Mouse (Mus musculus): Measurements from ENCODE around the gene Syn3. TPM values are rescaled to one million over a fixed set of nuclear protein-coding genes. Genes with fewer than 3 reads are reported as not detected.

Gene Syn3
- total RNA-seq, 1 experiment = 1.5 TPM

DNA sequence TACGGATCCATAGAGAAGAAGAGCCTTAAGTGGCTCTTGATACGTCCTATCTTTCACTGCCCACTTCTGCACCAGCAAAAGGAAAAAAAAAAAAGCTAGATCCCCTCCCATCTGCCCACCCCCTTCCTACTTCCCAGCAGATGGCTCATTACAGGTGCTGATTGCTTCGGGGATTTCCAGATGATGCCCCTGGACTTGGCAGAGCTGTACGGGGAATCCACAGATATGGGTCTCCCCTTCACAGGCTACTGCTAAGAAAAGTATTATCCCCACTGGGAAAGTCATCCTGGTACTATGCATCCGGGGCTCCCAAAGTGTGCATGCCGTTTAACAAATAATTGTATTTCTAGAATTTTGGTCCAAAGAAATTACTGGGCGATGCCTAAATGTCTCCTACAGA is 181.1 kb downstream of the Syn3 start:
- H3K27ac ChIP-seq (ENCODE audit: insufficient read depth, low read depth, low read length, poor library complexity, severe bottlenecking) = no peak overlapping the region
- TF ChIP-seq MAFK (IDR thresholded peaks at IDR 0.05; ENCODE audit: insufficient read depth, low read depth, low read length) (no peak), ZNF384 (IDR thresholded peaks at IDR 0.05; ENCODE audit: low read depth, low read length) (no peak), HCFC1 (IDR thresholded peaks at IDR 0.05; ENCODE audit: borderline replicate concordance, insufficient read depth, low read length) (no peak), CHD2 (IDR thresholded peaks at IDR 0.05; ENCODE audit: low read depth, low read length) (no peak), ZC3H11A (IDR thresholded peaks at IDR 0.05; ENCODE audit: borderline replicate concordance, low read depth, low read length) (no peak)
- H3K9ac ChIP-seq (ENCODE audit: insufficient read depth, low read depth, low read length, poor library complexity, severe bottlenecking) = no peak overlapping the region
- H3K4me3 ChIP-seq (ENCODE audit: insufficient read depth in 1 of 2, low read depth in 1 of 2, low read length in 2 of 2, poor library complexity in 1 of 2, severe bottlenecking in 1 of 2) = no peak overlapping the region
- H3K4me1 ChIP-seq (ENCODE audit: control insufficient read depth in 2 of 2, insufficient read depth in 2 of 2, low read length in 2 of 2, poor library complexity in 1 of 2) = peaks cover 0 to 10% of the 10 kb centered on the region in 2 experiments; a peak in 2 of 4 replicates
- no peak for DNase-seq (ENCODE audit: low read depth, low spot score)
- no peaks in the 10 kb centered on the region for H3K36me3 ChIP-seq (ENCODE audit: control insufficient read depth, insufficient read depth, low read length, poor library complexity, severe bottlenecking)
- no peaks in the 10 kb centered on the region for H3K9me3 ChIP-seq (ENCODE audit: control insufficient read depth, insufficient read depth, low read depth, low read length)
- in situ Hi-C loops (cut with MboI; ENCODE audit: low sequenced_read_pairs in 2 of 2, unreplicated experiment in 2 of 2) = no loop called here

- Histone ChIP-seq H3K27ac (ENCODE audit: insufficient read depth, low read depth, low read length, poor library complexity, severe bottlenecking) (no peak overlapping the region), H3K4me3 (ENCODE audit: insufficient read depth in 1 of 2, low read depth in 1 of 2, low read length in 2 of 2, poor library complexity in 1 of 2, severe bottlenecking in 1 of 2) (no peak overlapping the region), H3K36me3 (ENCODE audit: control insufficient read depth, insufficient read depth, low read length, poor library complexity, severe bottlenecking) (no peaks in the 10 kb centered on the region), H3K9me3 (ENCODE audit: control insufficient read depth, insufficient read depth, low read depth, low read length) (no peaks in the 10 kb centered on the region), H3K9ac (ENCODE audit: insufficient read depth, low read depth, low read length, poor library complexity, severe bottlenecking) (no peak overlapping the region), H3K4me1 (ENCODE audit: control insufficient read depth in 2 of 2, insufficient read depth in 2 of 2, low read length in 2 of 2, poor library complexity in 1 of 2) (peaks cover 0 to 10% of the 10 kb centered on the region in 2 experiments; a peak in 2 of 4 replicates)
- in situ Hi-C loops (cut with MboI; ENCODE audit: low sequenced_read_pairs in 2 of 2, unreplicated experiment in 2 of 2) = no loop called here
- DNase-seq (ENCODE audit: low read depth, low spot score) = no peak
- TF ChIP-seq ZC3H11A (IDR thresholded peaks at IDR 0.05; ENCODE audit: borderline replicate concordance, low read depth, low read length) = no peak
- TF ChIP-seq HCFC1 (IDR thresholded peaks at IDR 0.05; ENCODE audit: borderline replicate concordance, insufficient read depth, low read length) = no peak
- TF ChIP-seq MAFK (IDR thresholded peaks at IDR 0.05; ENCODE audit: insufficient read depth, low read depth, low read length) = no peak
- TF ChIP-seq CHD2 (IDR thresholded peaks at IDR 0.05; ENCODE audit: low read depth, low read length) = no peak
- no peak for TF ChIP-seq ZNF384 (IDR thresholded peaks at IDR 0.05; ENCODE audit: low read depth, low read length)
Observed at GRCm38 (mm10) chr10:86315513-86315912, 183.2 kb downstream of the Syn3 start.

DNA sequence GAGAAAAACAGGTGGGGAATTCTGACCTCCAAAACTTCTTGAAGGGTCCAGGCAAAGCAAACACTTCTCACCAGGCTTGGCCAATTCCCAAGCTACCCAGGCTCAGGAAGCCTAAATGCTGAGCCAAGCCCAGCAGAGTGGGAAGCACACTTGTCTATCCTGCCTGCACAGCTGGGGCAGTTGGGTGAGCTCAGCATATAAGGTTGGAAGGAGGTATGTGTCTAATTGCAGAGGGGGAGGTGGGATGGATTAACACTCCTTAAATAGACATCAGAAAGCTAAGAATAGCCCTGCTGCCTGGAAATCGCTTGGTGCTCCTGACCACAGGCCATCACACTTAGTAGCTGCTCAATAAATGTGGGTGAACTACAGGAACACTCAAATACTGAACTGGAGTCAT is 185.2 kb downstream of the Syn3 start:
- H3K27ac ChIP-seq (ENCODE audit: insufficient read depth, low read depth, low read length, poor library complexity, severe bottlenecking) = no peak overlapping the region
- no peak for TF ChIP-seq ZC3H11A (IDR thresholded peaks at IDR 0.05; ENCODE audit: borderline replicate concordance, low read depth, low read length)
- TF ChIP-seq ZNF384 (IDR thresholded peaks at IDR 0.05; ENCODE audit: low read depth, low read length) = no peak

DNA sequence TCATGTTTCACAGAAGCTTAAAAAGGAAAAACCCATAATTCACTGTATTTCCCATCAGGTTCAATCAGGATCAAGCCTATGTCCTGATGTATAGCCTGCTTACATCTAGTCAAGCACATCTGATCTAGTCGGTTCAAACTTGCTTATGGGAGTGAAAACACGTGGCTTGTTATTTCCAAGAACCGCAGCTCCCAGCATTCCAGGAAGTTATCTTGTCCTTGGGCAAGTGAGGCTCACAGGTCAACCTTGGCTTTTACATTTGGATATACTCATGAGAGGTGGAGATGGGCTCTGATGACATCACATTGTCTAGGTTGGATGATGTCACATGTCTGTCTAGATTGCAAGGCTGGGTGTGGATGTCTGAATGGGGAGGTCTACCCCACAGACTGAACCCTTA is 185.7 kb downstream of the Syn3 start:
- Histone ChIP-seq H3K9me3 (ENCODE audit: control insufficient read depth, insufficient read depth, low read depth, low read length) (no peaks in the 10 kb centered on the region), H3K4me3 (ENCODE audit: insufficient read depth in 1 of 2, low read depth in 1 of 2, low read length in 2 of 2, poor library complexity in 1 of 2, severe bottlenecking in 1 of 2) (no peak overlapping the region), H3K9ac (ENCODE audit: insufficient read depth, low read depth, low read length, poor library complexity, severe bottlenecking) (no peak overlapping the region), H3K36me3 (ENCODE audit: control insufficient read depth, insufficient read depth, low read length, poor library complexity, severe bottlenecking) (no peaks in the 10 kb centered on the region), H3K27ac (ENCODE audit: insufficient read depth, low read depth, low read length, poor library complexity, severe bottlenecking) (no peak overlapping the region), H3K4me1 (ENCODE audit: control insufficient read depth in 2 of 2, insufficient read depth in 2 of 2, low read length in 2 of 2, poor library complexity in 1 of 2) (no peaks in the 10 kb centered on the region)
- DNase-seq (ENCODE audit: low read depth, low spot score) = no peak
- in situ Hi-C loops (cut with MboI; ENCODE audit: low sequenced_read_pairs in 2 of 2, unreplicated experiment in 2 of 2) = no loop called here
- TF ChIP-seq HCFC1 (IDR thresholded peaks at IDR 0.05; ENCODE audit: borderline replicate concordance, insufficient read depth, low read length) (no peak), MAFK (IDR thresholded peaks at IDR 0.05; ENCODE audit: insufficient read depth, low read depth, low read length) (no peak), ZC3H11A (IDR thresholded peaks at IDR 0.05; ENCODE audit: borderline replicate concordance, low read depth, low read length) (no peak), ZNF384 (IDR thresholded peaks at IDR 0.05; ENCODE audit: low read depth, low read length) (no peak), CHD2 (IDR thresholded peaks at IDR 0.05; ENCODE audit: low read depth, low read length) (no peak)

More for the DNA sequence above, 185.2 kb downstream of the Syn3 start:
- Histone ChIP-seq H3K9me3 (ENCODE audit: control insufficient read depth, insufficient read depth, low read depth, low read length) (no peaks in the 10 kb centered on the region), H3K4me3 (ENCODE audit: insufficient read depth in 1 of 2, low read depth in 1 of 2, low read length in 2 of 2, poor library complexity in 1 of 2, severe bottlenecking in 1 of 2) (no peak overlapping the region), H3K9ac (ENCODE audit: insufficient read depth, low read depth, low read length, poor library complexity, severe bottlenecking) (no peak overlapping the region), H3K36me3 (ENCODE audit: control insufficient read depth, insufficient read depth, low read length, poor library complexity, severe bottlenecking) (no peaks in the 10 kb centered on the region), H3K4me1 (ENCODE audit: control insufficient read depth in 2 of 2, insufficient read depth in 2 of 2, low read length in 2 of 2, poor library complexity in 1 of 2) (no peaks in the 10 kb centered on the region; a peak in 1 of 4 replicates)
- in situ Hi-C loops (cut with MboI; ENCODE audit: low sequenced_read_pairs in 2 of 2, unreplicated experiment in 2 of 2) = no loop called here
- DNase-seq (ENCODE audit: low read depth, low spot score) = no peak

- in situ Hi-C loops (cut with MboI; ENCODE audit: low sequenced_read_pairs in 2 of 2, unreplicated experiment in 2 of 2) = no loop called here
- TF ChIP-seq ZC3H11A (IDR thresholded peaks at IDR 0.05; ENCODE audit: borderline replicate concordance, low read depth, low read length) (no peak), MAFK (IDR thresholded peaks at IDR 0.05; ENCODE audit: insufficient read depth, low read depth, low read length) (no peak), ZNF384 (IDR thresholded peaks at IDR 0.05; ENCODE audit: low read depth, low read length) (no peak), CHD2 (IDR thresholded peaks at IDR 0.05; ENCODE audit: low read depth, low read length) (no peak), HCFC1 (IDR thresholded peaks at IDR 0.05; ENCODE audit: borderline replicate concordance, insufficient read depth, low read length) (no peak)
- H3K9ac ChIP-seq (ENCODE audit: insufficient read depth, low read depth, low read length, poor library complexity, severe bottlenecking) = no peak overlapping the region
- H3K4me3 ChIP-seq (ENCODE audit: insufficient read depth in 1 of 2, low read depth in 1 of 2, low read length in 2 of 2, poor library complexity in 1 of 2, severe bottlenecking in 1 of 2) = no peak overlapping the region
- no peak for DNase-seq (ENCODE audit: low read depth, low spot score)
- no peaks in the 10 kb centered on the region for H3K4me1 ChIP-seq (ENCODE audit: control insufficient read depth in 2 of 2, insufficient read depth in 2 of 2, low read length in 2 of 2, poor library complexity in 1 of 2)
- H3K27ac ChIP-seq (ENCODE audit: insufficient read depth, low read depth, low read length, poor library complexity, severe bottlenecking) = no peak overlapping the region
- H3K36me3 ChIP-seq (ENCODE audit: control insufficient read depth, insufficient read depth, low read length, poor library complexity, severe bottlenecking) = no peaks in the 10 kb centered on the region
- H3K9me3 ChIP-seq (ENCODE audit: control insufficient read depth, insufficient read depth, low read depth, low read length) = no peaks in the 10 kb centered on the region
Observed at GRCm38 (mm10) chr10:86310527-86310926, 188.2 kb downstream of the Syn3 start.
